Mouse (Mus musculus): ENCODE results near the gene Umps. TPM values are rescaled to one million over a fixed set of nuclear protein-coding genes. Genes with fewer than 3 reads are reported as not detected.

Umps gene
- total and polyA plus RNA-seq, 3 experiments, result 109 to 132 TPM; not detected in 1

DNA sequence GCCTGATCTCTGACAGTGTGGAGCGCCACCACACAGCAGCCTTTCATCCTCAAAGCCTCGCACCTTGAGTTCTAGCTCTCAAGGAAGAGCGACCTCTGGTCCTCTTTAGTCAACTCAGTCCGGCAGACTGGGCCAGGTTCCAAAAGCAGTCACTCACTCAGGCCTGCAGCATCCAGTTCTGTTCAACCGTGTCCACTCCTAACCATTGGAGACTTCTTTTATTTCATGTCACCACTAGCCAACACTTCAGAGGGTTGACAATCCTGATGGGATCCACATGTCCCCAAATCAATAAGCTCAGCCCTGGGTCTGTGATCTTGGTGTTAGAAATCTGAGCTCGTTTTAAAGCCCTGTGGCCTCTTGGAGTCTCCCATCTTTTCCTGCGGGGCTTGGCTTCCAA lies 20.8 kb downstream of the Umps start:
- H3K27me3 ChIP-seq (ENCODE audit: control insufficient read depth in 1 of 2, insufficient read depth in 2 of 2, low read length in 2 of 2), result peaks cover 0 to 2% of the 10 kb centered on the region in 2 experiments; a peak in 1 of 4 replicates
- H3K9me3 ChIP-seq (replicated peaks; ENCODE audit: insufficient read depth, low read length), result no peaks in the 10 kb centered on the region
- H3K36me3 ChIP-seq (ENCODE audit: control insufficient read depth in 1 of 2, insufficient read depth in 2 of 2, low read length in 2 of 2), result no peaks in the 10 kb centered on the region
- H3K9ac ChIP-seq (ENCODE audit: control insufficient read depth, low read depth, low read length, poor library complexity, severe bottlenecking), result no peak overlapping the region
- H3K4me1 ChIP-seq (ENCODE audit: control insufficient read depth in 1 of 2, insufficient read depth in 2 of 2, low read length in 2 of 2), result no peaks in the 10 kb centered on the region
- H3K79me2 ChIP-seq (ENCODE audit: control insufficient read depth, insufficient read depth, low read length, poor library complexity), result no peaks in the 10 kb centered on the region
- H3K4me3 ChIP-seq (ENCODE audit: control insufficient read depth in 1 of 2, insufficient read depth in 1 of 2, low read depth in 2 of 2, low read length in 2 of 2), result no peak overlapping the region
- no peak for TF ChIP-seq ZMIZ1 (IDR thresholded peaks at IDR 0.05; ENCODE audit: low read depth, low read length)
- H3K27ac ChIP-seq (ENCODE audit: control insufficient read depth, low read depth, low read length), result no peak overlapping the region
- no peak for DNase-seq (ENCODE audit: low read depth, low spot score)

DNA sequence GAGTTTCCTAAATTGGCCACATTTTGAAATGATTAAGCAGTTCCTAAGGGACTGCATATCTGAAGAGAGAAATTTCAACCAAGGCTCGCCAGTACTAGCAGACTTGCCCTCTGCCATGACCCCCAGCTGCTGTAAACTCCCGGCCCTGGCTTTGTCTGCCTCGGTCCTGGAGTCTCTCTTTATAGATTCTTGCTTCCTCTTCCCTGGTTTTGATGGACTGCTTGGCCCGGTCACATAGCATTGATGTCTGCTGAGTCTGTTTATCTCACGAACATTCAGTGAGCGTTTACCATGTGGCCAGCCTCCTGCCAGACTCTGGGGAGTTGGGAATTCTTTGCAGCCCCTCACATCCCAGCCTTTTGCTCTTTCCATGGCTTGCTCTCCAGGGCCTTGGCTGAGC lies 22.1 kb downstream of the Umps start:
- Histone ChIP-seq H3K27ac (ENCODE audit: control insufficient read depth, low read depth, low read length) (no peak overlapping the region), H3K36me3 (ENCODE audit: control insufficient read depth in 1 of 2, insufficient read depth in 2 of 2, low read length in 2 of 2) (no peaks in the 10 kb centered on the region), H3K4me3 (ENCODE audit: control insufficient read depth in 1 of 2, insufficient read depth in 1 of 2, low read depth in 2 of 2, low read length in 2 of 2) (no peak overlapping the region), H3K9me3 (replicated peaks; ENCODE audit: insufficient read depth, low read length) (no peaks in the 10 kb centered on the region), H3K27me3 (ENCODE audit: control insufficient read depth in 1 of 2, insufficient read depth in 2 of 2, low read length in 2 of 2) (peaks cover 0 to 2% of the 10 kb centered on the region in 2 experiments; a peak in 1 of 4 replicates), H3K9ac (ENCODE audit: control insufficient read depth, low read depth, low read length, poor library complexity, severe bottlenecking) (no peak overlapping the region), H3K79me2 (ENCODE audit: control insufficient read depth, insufficient read depth, low read length, poor library complexity) (no peaks in the 10 kb centered on the region), H3K4me1 (ENCODE audit: control insufficient read depth in 1 of 2, insufficient read depth in 2 of 2, low read length in 2 of 2) (no peaks in the 10 kb centered on the region)
- TF ChIP-seq MEF2A (IDR thresholded peaks at IDR 0.05; ENCODE audit: extremely low read depth, insufficient replicate concordance, low read depth, low read length, poor library complexity, severe bottlenecking) (no peak), NELFE (IDR thresholded peaks at IDR 0.05; ENCODE audit: low read depth, low read length) (no peak), TBP (IDR thresholded peaks at IDR 0.05; ENCODE audit: low read depth, low read length) (no peak), CHD2 (IDR thresholded peaks at IDR 0.05; ENCODE audit: low read length) (no peak), E2F4 (IDR thresholded peaks at IDR 0.05; ENCODE audit: borderline replicate concordance, low read depth, low read length) (no peak), HCFC1 (IDR thresholded peaks at IDR 0.05; ENCODE audit: low read depth, low read length) (no peak), JUND (IDR thresholded peaks at IDR 0.05; ENCODE audit: low read depth, low read length) (no peak), TCF12 (IDR thresholded peaks at IDR 0.05; ENCODE audit: low read depth, low read length) (no peak)
- DNase-seq (ENCODE audit: low read depth, low spot score), result no peak

DNA sequence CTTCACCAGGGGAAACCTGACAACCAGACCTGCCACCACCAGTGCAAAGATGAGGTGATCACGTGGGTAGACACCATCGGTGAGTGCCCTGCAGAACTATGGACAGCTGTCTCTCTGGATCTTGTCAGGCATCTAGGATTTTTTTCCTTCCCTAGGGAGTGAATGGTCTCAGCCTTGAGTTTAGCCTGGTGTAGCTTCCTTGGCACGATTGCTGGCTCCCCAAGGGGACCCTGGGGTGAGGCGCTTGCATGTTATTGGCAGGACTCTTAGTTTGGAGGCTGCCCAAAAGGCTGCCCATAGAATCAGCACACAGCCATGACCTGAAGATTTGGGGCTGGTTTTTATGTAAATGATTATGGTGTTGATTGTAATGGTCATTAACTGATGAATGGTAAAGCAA lies 22.7 kb downstream of the Umps start:
- no peaks in the 10 kb centered on the region for H3K9me3 ChIP-seq (replicated peaks; ENCODE audit: insufficient read depth, low read length)
- H3K36me3 ChIP-seq (ENCODE audit: control insufficient read depth in 1 of 2, insufficient read depth in 2 of 2, low read length in 2 of 2), result no peaks in the 10 kb centered on the region
- no peak for DNase-seq (ENCODE audit: low read depth, low spot score)
- H3K4me3 ChIP-seq (ENCODE audit: control insufficient read depth in 1 of 2, insufficient read depth in 1 of 2, low read depth in 2 of 2, low read length in 2 of 2), result no peak overlapping the region
- H3K9ac ChIP-seq (ENCODE audit: control insufficient read depth, low read depth, low read length, poor library complexity, severe bottlenecking), result no peak overlapping the region
- H3K27me3 ChIP-seq (ENCODE audit: control insufficient read depth in 1 of 2, insufficient read depth in 2 of 2, low read length in 2 of 2), result peaks cover 0 to 2% of the 10 kb centered on the region in 2 experiments; a peak in 1 of 4 replicates
- H3K4me1 ChIP-seq (ENCODE audit: control insufficient read depth in 1 of 2, insufficient read depth in 2 of 2, low read length in 2 of 2), result no peaks in the 10 kb centered on the region
- TF ChIP-seq HCFC1 (IDR thresholded peaks at IDR 0.05; ENCODE audit: low read depth, low read length), result no peak
- no peak for TF ChIP-seq ZC3H11A (IDR thresholded peaks at IDR 0.05; ENCODE audit: low read depth, low read length)
- no peak for TF ChIP-seq POLR2AphosphoS5 (IDR thresholded peaks at IDR 0.05; ENCODE audit: borderline replicate concordance, low read depth, low read length)
- no peak for TF ChIP-seq RCOR1 (IDR thresholded peaks at IDR 0.05; ENCODE audit: low read depth, low read length)
- TF ChIP-seq KAT2A (conservative IDR thresholded peaks at IDR 0.05; ENCODE audit: low read depth, low read length), result no peak
- no peak for TF ChIP-seq TAL1 (IDR thresholded peaks at IDR 0.05; ENCODE audit: low read length)
- TF ChIP-seq USF2 (IDR thresholded peaks at IDR 0.05; ENCODE audit: borderline replicate concordance in 1 of 2, insufficient read depth in 1 of 2, low read depth in 1 of 2, low read length in 2 of 2), result no peak
- H3K79me2 ChIP-seq (ENCODE audit: control insufficient read depth, insufficient read depth, low read length, poor library complexity), result no peaks in the 10 kb centered on the region
- H3K27ac ChIP-seq (ENCODE audit: control insufficient read depth, low read depth, low read length), result no peak overlapping the region

All from MEL (cell line).